ENCODE assay signal across 9 mouse cellular contexts in the genomic region with DNA sequence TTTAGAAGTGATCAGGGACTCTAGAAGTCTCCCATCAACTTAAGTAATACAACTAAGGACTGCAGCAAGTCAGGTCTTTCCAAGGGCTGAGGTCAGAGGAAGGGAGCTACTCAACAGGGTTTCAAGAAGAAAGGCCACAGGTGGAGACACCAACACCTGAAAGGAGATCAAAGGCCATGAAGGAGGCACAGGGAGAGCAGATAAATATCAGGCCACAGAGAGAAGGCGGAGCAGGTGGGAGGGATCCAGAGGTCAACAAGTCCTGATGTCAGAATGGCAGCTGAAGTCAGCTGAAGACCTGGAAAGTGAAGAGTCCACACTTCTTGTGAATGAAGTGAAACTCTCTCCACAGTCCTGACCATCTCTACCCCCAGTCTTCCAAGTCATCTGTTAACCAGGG. TPM values are rescaled to one million over a fixed set of nuclear protein-coding genes. Genes with fewer than 3 reads are reported as not detected.
DNase-seq lines count a peak whose midpoint lies in the region.
"Had no signal": no experiment of that assay in that cellular context is flagged by ENCODE, and none has a peak within 500 bp of the region (broad histone marks: within the 10 kb centered on the region; RNA-seq: fewer than 3 reads in every experiment).

No protein-coding gene starts in this region.

- DNase-seq in kidney, adult 11 months, result peak; percentile 17
- no peak for DNase-seq in kidney, postnatal 14 days
- DNase-seq in thymus, postnatal 36 days, result peak; percentile 18 to 22
- no peak for DNase-seq in thymus, postnatal 14 days
- DNase-seq in kidney, postnatal 25 days, result peak; percentile 22 to 42
- no peak for DNase-seq in adrenal gland, postnatal 4 days (ENCODE audit: low spot score in 2 of 2)
- DNase-seq in right cerebral cortex, postnatal 25 days, result no peak
- DNase-seq: cerebellum, adult 11 months had no signal

RNA-seq across cellular contexts. Expression of a gene that starts 2.9 kb away (rescaled TPM):
- total RNA-seq in adrenal gland, postnatal 4 days (2021), result 1 to 10 TPM; 5.6 to 6.9 TPM

RNA-seq across cellular contexts. Expression of a gene that starts 50.6 kb away (rescaled TPM):
- total RNA-seq in adrenal gland, postnatal 4 days (2021), result not detected
- total RNA-seq: left cerebral cortex, postnatal 36 days had no signal

Comparison
In these comparisons a context has a peak if more than half of its experiments do, and no peak if none do; other contexts are left out.
1. DNase-seq: peak in kidney, adult 11 months (single experiment), thymus, postnatal 36 days (2 of 2) and kidney, postnatal 25 days (2 of 2); none in kidney, postnatal 14 days (single experiment), thymus, postnatal 14 days (single experiment), adrenal gland, postnatal 4 days (0 of 2) and right cerebral cortex, postnatal 25 days (single experiment).